Mouse (Mus musculus): ENCODE data around the gene Ephb1. TPM values are rescaled to one million over a fixed set of nuclear protein-coding genes. Genes with fewer than 3 reads are reported as not detected.
A peak's percentile ranks its signal among the peaks of the same experiment; 100 is the strongest.

The Ephb1 gene
- total RNA-seq, 2 experiments from 2014 or later, result 20.3 to 26.9 TPM

- peak; percentile 12 to 24 for DNase-seq (ENCODE audit: low spot score in 2 of 2)
These were observed 1.3 kb downstream of the Ephb1 start for GRCm38 (mm10) chr9:102353056-102353635.

- DNase-seq (ENCODE audit: low spot score in 2 of 2), result peak; percentile 13 to 31
These were observed 2.1 kb downstream of the Ephb1 start for GRCm38 (mm10) chr9:102352186-102353055.

- peak; percentile 17 to 27 for DNase-seq (ENCODE audit: low spot score in 2 of 2)
These were observed 2.8 kb downstream of the Ephb1 start for GRCm38 (mm10) chr9:102351721-102352120.

- DNase-seq (ENCODE audit: low spot score in 2 of 2), result no peak
These were observed 3.3 kb downstream of the Ephb1 start for GRCm38 (mm10) chr9:102351221-102351620.

GRCm38 (mm10) chr9:102350696-102351095 is 3.8 kb downstream of the Ephb1 start:
- no peak for DNase-seq (ENCODE audit: low spot score in 2 of 2)

- no peak for DNase-seq (ENCODE audit: low spot score in 2 of 2)
These were observed 4.4 kb downstream of the Ephb1 start for GRCm38 (mm10) chr9:102350076-102350475.

GRCm38 (mm10) chr9:102346801-102347200 is 7.7 kb downstream of the Ephb1 start:
- DNase-seq (ENCODE audit: low spot score in 2 of 2), result no peak

- no peak for DNase-seq (ENCODE audit: low spot score in 2 of 2)
These were observed 9.0 kb downstream of the Ephb1 start for GRCm38 (mm10) chr9:102345474-102345873.

GRCm38 (mm10) chr9:102345047-102345446 is 9.4 kb downstream of the Ephb1 start:
- no peak for DNase-seq (ENCODE audit: low spot score in 2 of 2)

GRCm38 (mm10) chr9:102344086-102344930 is 10.2 kb downstream of the Ephb1 start:
- DNase-seq (ENCODE audit: low spot score in 2 of 2), result no peak

- DNase-seq (ENCODE audit: low spot score in 2 of 2), result no peak
These were observed 11.4 kb downstream of the Ephb1 start for GRCm38 (mm10) chr9:102343061-102343460.

GRCm38 (mm10) chr9:102342026-102342425 is 12.5 kb downstream of the Ephb1 start:
- no peak for DNase-seq (ENCODE audit: low spot score in 2 of 2)

GRCm38 (mm10) chr9:102340768-102341167 is 13.7 kb downstream of the Ephb1 start:
- no peak for DNase-seq (ENCODE audit: low spot score in 2 of 2)

GRCm38 (mm10) chr9:102335571-102336282 is 18.8 kb downstream of the Ephb1 start:
- DNase-seq (ENCODE audit: low spot score in 2 of 2), result no peak

GRCm38 (mm10) chr9:102330266-102331060 is 24.0 kb downstream of the Ephb1 start:
- DNase-seq (ENCODE audit: low spot score in 2 of 2), result no peak

- DNase-seq (ENCODE audit: low spot score in 2 of 2), result no peak
These were observed 26.8 kb downstream of the Ephb1 start for GRCm38 (mm10) chr9:102327625-102328150.

- DNase-seq (ENCODE audit: low spot score in 2 of 2), result no peak
These were observed 39.1 kb downstream of the Ephb1 start for GRCm38 (mm10) chr9:102315436-102315835.

- no peak for DNase-seq (ENCODE audit: low spot score in 2 of 2)
These were observed 39.7 kb downstream of the Ephb1 start for GRCm38 (mm10) chr9:102314795-102315194.

- DNase-seq (ENCODE audit: low spot score in 2 of 2), result no peak
These were observed 44.1 kb downstream of the Ephb1 start for GRCm38 (mm10) chr9:102310431-102310830.

GRCm38 (mm10) chr9:102309278-102309677 is 45.2 kb downstream of the Ephb1 start:
- DNase-seq (ENCODE audit: low spot score in 2 of 2), result no peak
